Mouse (Mus musculus) C3H10T1/2 (cell line): ENCODE data around the gene Ccnl2. TPM values are rescaled to one million over a fixed set of nuclear protein-coding genes. Genes with fewer than 3 reads are reported as not detected.

ENCODE experiments used
- polyA plus RNA-seq, 2 experiments: library from polyadenylated mRNA; unstranded; fragments of >200 nt; fragmentation: generic; extraction: Trizol; gene quantifications; one replicate each; pipeline ENCODE4 v1.2.1; 2012; ENCODE audit warnings: missing spikeins in 2 of 2

Gene Ccnl2
- polyA plus RNA-seq: 10 to 100 TPM in 1 of 2 experiments, 1 to 10 TPM in 1; 2.5 to 27.9 TPM

GRCm38 (mm10) chr4:155811929-155812664, at the start of gene Ccnl2:
Gene Ccnl2 (plus strand): TSS chr4:155812489.

GRCm38 (mm10) chr4:155774280-155774754, 38.0 kb upstream of the Ccnl2 start, which contains the start of gene Vwa1:
Gene Vwa1 (minus strand): TSS chr4:155774698.

GRCm38 (mm10) chr4:155785819-155786218, 26.5 kb upstream of the Ccnl2 start, which contains the start of gene Tmem88b:
Gene Tmem88b (minus strand): TSS chr4:155785874.

GRCm38 (mm10) chr4:155790021-155790489, 22.2 kb upstream of the Ccnl2 start, which contains the start of gene Ankrd65:
Gene Ankrd65 (plus strand): TSS chr4:155790439.

DNA sequence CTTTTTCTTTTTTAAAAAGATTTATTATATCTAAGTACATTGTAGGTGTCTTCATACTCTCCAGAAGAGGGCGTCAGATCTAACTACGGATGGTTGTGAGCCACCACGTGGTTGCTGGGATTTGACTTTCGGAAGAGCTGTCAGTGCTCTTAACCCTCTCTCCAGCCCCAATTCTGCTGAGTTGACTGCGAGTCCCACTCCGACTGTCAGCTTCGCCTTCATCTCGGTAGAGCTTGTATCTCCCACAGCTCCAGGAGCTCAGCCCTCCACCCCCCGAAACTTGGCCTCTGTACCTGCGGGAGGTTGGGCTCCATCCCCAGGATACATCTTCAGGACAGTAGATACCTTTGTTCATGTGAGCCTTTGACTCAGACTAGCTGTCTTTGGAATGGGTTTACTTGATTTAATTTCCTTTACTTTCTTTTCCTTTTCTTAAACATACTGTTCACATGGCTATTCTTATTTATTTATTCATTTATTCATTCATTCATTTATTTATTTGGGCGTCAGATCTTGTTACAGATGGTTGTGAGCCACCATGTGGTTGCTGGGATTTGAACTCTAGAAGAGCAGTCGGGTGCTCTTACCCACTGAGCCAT, 9.4 kb upstream of the Ccnl2 start, which contains the start of gene Mrpl20:
Gene Mrpl20 (plus strand): TSS at position 138 of the 599 bp plus-strand sequence.

DNA sequence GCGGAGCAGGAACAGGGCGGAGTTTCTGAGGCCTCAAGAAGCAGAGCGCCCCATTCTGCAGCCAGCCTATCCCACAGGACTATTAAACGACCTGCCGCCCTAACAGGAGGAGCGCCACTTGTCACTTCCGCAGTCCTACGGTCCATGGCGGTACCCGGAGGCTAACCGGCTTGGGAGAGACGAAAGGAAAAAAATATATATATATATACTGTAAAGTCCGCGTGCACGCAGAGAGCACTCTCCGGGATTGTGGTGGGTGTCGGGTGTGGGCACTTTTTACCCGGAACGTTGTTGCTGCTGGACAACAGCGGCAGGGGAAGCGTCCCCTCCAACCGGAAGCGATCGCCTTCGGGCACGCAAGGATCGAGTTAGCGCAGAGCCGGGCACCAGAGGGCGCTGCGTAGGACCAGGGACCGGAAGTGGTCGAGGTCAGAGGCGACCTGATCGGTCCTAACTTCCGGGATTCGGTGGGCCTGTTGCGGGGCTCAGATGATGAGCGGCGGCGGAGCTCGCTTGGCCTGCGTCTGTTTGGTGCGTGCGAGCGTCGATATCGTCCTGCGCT, 19.0 kb downstream of the Ccnl2 start, which contains the start of gene Aurkaip1:
Gene Aurkaip1 (plus strand): TSS at position 68 of the 562 bp plus-strand sequence.

GRCm38 (mm10) chr4:155839483-155839910, 27.2 kb downstream of the Ccnl2 start, which contains the start of gene Mxra8:
Gene Mxra8 (plus strand): TSS chr4:155839680.

DNA sequence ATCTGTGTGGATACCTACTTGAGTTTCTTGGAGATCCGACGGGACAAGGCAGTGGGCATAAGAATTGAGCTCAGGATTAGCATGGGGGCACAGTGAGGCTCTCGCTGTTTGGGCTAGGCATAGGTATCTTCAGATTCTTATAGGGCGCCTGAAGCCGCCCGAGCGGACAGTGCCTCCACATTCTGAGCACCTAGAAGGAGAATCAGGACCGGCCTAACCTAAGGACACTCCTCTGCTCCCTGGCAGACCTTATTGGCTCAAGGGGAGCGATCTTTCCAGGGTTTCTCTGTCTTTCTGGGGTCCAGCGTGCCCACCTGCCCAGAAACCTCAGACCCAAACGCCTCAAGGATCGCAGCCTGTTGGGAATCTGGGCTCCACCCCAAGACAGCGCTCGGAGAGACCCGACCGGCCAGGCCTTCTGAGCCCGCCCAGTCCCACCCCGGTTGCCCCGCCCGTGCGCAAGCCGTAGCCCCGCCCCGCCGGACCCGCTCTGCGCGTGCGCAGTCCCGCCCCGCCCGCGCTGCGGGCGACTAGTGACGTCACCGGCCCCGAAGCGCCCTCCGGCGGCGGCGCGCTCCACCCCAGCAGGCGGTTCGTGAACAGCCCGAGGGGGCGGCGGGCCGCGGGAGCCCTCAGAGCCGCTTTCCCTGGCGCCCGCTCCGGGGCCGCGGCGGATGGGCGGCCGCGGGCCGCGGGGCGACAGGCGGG, 34.7 kb downstream of the Ccnl2 start, which contains the start of gene Dvl1:
Gene Dvl1 (plus strand): TSS at position 532 of the 708 bp plus-strand sequence.

DNA sequence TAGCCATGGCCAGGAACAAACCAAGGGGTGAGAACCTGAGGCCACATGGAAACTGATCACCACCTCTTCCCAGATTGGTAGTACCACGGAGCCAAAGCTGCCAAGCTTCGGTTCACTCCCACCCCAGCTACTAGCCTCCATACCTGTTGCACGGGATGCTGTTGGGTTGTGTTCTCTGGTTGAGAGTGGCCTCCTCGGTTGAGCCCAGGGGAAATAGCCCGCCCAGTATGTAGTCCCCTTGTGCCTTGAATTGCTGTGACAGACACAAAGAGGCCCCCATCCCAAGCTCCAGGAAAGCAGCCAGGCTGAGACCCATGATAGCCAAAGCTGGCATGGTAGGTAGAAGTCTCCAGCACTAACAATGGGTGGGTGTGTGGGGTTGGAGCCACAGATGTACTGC, 50.7 kb downstream of the Ccnl2 start, which contains the start of gene Tas1r3:
Gene Tas1r3 (minus strand): TSS at position 362 of the 400 bp plus-strand sequence.

GRCm38 (mm10) chr4:155869317-155870033, 57.2 kb downstream of the Ccnl2 start, which contains the start of the genes Cptp and Ints11:
Gene Cptp (minus strand): TSS chr4:155869440.
Gene Ints11 (plus strand): TSS chr4:155869546.

Other genes with a start within 250 kb of the Ccnl2 start
- 1 to 10 TPM; 1.0 to 3.9 TPM for gene Slc35e2, start 211.1 kb upstream of the Ccnl2 start, polyA plus RNA-seq
- gene Cdk11b, start 187.6 kb upstream of the Ccnl2 start, polyA plus RNA-seq: 10 to 100 TPM; 15.6 to 33.6 TPM
- not detected for gene Gm10563, start 167.1 kb upstream of the Ccnl2 start, polyA plus RNA-seq
- 1 to 10 TPM in 1 of 2 experiments, under 1 TPM in 1; 0.05 to 1.8 TPM for gene Mmp23, start 159.1 kb upstream of the Ccnl2 start, polyA plus RNA-seq
- gene Mib2, start 143.3 kb upstream of the Ccnl2 start, polyA plus RNA-seq: 10 to 100 TPM in 1 of 2 experiments, 1 to 10 TPM in 1; 8.5 to 42.3 TPM
- gene Fndc10, start 118.1 kb upstream of the Ccnl2 start, polyA plus RNA-seq: 10 to 100 TPM; 12.0 to 17.9 TPM
- gene Ssu72, start 107.7 kb upstream of the Ccnl2 start, polyA plus RNA-seq: 10 to 100 TPM; 45.5 to 49.1 TPM
- gene Tmem240, start 77.7 kb upstream of the Ccnl2 start, polyA plus RNA-seq: 1 to 10 TPM in 1 of 2 experiments, under 1 TPM in 1; 0.80 to 4.2 TPM
- 10 to 100 TPM; 24.7 to 55.2 TPM for gene Atad3a, start 51.4 kb upstream of the Ccnl2 start, polyA plus RNA-seq
- gene Vwa1, start 37.8 kb upstream of the Ccnl2 start, polyA plus RNA-seq: under 1 TPM; 0.07 to 0.22 TPM
- under 1 TPM; 0.02 to 0.22 TPM for gene Tmem88b, start 26.6 kb upstream of the Ccnl2 start, polyA plus RNA-seq
- under 1 TPM in 1 of 2 experiments, not detected in 1; 0.11 TPM for gene Ankrd65, start 22.1 kb upstream of the Ccnl2 start, polyA plus RNA-seq
- 100 to 1,000 TPM in 1 of 2 experiments, 10 to 100 TPM in 1; 99.5 to 291 TPM for gene Mrpl20, start 9.6 kb upstream of the Ccnl2 start, polyA plus RNA-seq
- 100 to 1,000 TPM; 146 to 151 TPM for gene Aurkaip1, start 18.8 kb downstream of the Ccnl2 start, polyA plus RNA-seq
- gene Mxra8, start 27.2 kb downstream of the Ccnl2 start, polyA plus RNA-seq: 100 to 1,000 TPM in 1 of 2 experiments, 10 to 100 TPM in 1; 26.1 to 264 TPM
- 10 to 100 TPM; 14.7 to 39.5 TPM for gene Dvl1, start 34.9 kb downstream of the Ccnl2 start, polyA plus RNA-seq
- under 1 TPM; 0.04 to 0.32 TPM for gene Tas1r3, start 50.9 kb downstream of the Ccnl2 start, polyA plus RNA-seq
- 10 to 100 TPM; 10.4 to 13.3 TPM for gene Cptp, start 57.0 kb downstream of the Ccnl2 start, polyA plus RNA-seq
- gene Ints11, start 57.1 kb downstream of the Ccnl2 start, polyA plus RNA-seq: 10 to 100 TPM; 35.5 to 51.4 TPM
- gene Pusl1, start 79.3 kb downstream of the Ccnl2 start, polyA plus RNA-seq: 10 to 100 TPM in 1 of 2 experiments, 1 to 10 TPM in 1; 9.1 to 14.4 TPM
- 10 to 100 TPM; 13.3 to 20.0 TPM for gene Acap3, start 79.3 kb downstream of the Ccnl2 start, polyA plus RNA-seq
- 10 to 100 TPM; 35.8 to 37.0 TPM for gene Ube2j2, start 131.3 kb downstream of the Ccnl2 start, polyA plus RNA-seq
- gene C1qtnf12, start 149.8 kb downstream of the Ccnl2 start, polyA plus RNA-seq: 1 to 10 TPM; 2.1 to 3.6 TPM
- 1 to 10 TPM; 1.9 to 4.3 TPM for gene B3galt6, start 180.2 kb downstream of the Ccnl2 start, polyA plus RNA-seq
- gene Sdf4, start 180.4 kb downstream of the Ccnl2 start, polyA plus RNA-seq: 100 to 1,000 TPM; 121 to 177 TPM
- 1 to 10 TPM in 1 of 2 experiments, under 1 TPM in 1; 0.16 to 1.3 TPM for gene Tnfrsf4, start 201.4 kb downstream of the Ccnl2 start, polyA plus RNA-seq
- gene Tnfrsf18, start 213.7 kb downstream of the Ccnl2 start, polyA plus RNA-seq: 1 to 10 TPM in 1 of 2 experiments, under 1 TPM in 1; 0.08 to 1.6 TPM
- gene Ttll10, start 246.9 kb downstream of the Ccnl2 start, polyA plus RNA-seq: under 1 TPM in 1 of 2 experiments, not detected in 1; 0.08 TPM